Mouse (Mus musculus): ENCODE data around the gene B4galnt4.

GRCm38 (mm10) chr7:141073782-141074181 is 12.9 kb downstream of the B4galnt4 start:
- TF ChIP-seq CTCF (IDR thresholded peaks at IDR 0.05; ENCODE audit: insufficient read depth, low read length): no peak
- no peak for TF ChIP-seq POLR2A (IDR thresholded peaks at IDR 0.05; ENCODE audit: borderline replicate concordance, extremely low read depth, low read depth, low read length)
